Mouse (Mus musculus) gastrocnemius, postnatal 4 days (tissue): Measurements from ENCODE around the gene Foxn3. TPM values are rescaled to one million over a fixed set of nuclear protein-coding genes. Genes with fewer than 3 reads are reported as not detected.

Experiments used
- DNase-seq, 2 experiments: peaks; one replicate each; pipeline ENCODE4 v3.0.0; 2021 to 2022; ENCODE audit warnings: low spot score in 2 of 2, mixed read lengths in 2 of 2
- total RNA-seq, 2 experiments: library from RNA; stranded (reverse); gene quantifications; 2 replicates each; pipeline ENCODE4 v1.2.3; 2021

Foxn3 gene
- total RNA-seq, 2 experiments from 2014 or later: 184 to 217 TPM

GRCm38 (mm10) chr12:99229973-99230782, 333.2 kb downstream of the Foxn3 start:
- no peak for DNase-seq

GRCm38 (mm10) chr12:99227313-99227952, 335.9 kb downstream of the Foxn3 start:
- no peak for DNase-seq

GRCm38 (mm10) chr12:99224863-99225603, 338.3 kb downstream of the Foxn3 start:
- no peak for DNase-seq

- DNase-seq: no peak
Observed at GRCm38 (mm10) chr12:99221087-99221846, 342.1 kb downstream of the Foxn3 start.

- no peak for DNase-seq
Observed at GRCm38 (mm10) chr12:99220333-99220732, 343.0 kb downstream of the Foxn3 start.

GRCm38 (mm10) chr12:99219812-99220211, 343.6 kb downstream of the Foxn3 start:
- no peak for DNase-seq

GRCm38 (mm10) chr12:99217145-99217698, 346.2 kb downstream of the Foxn3 start:
- no peak for DNase-seq

- DNase-seq: no peak
Observed at GRCm38 (mm10) chr12:99216341-99216761, 347.0 kb downstream of the Foxn3 start.

- no peak for DNase-seq
Observed at GRCm38 (mm10) chr12:99215521-99216255, 347.7 kb downstream of the Foxn3 start.

- DNase-seq: no peak
Observed at GRCm38 (mm10) chr12:99214098-99214497, 349.3 kb downstream of the Foxn3 start.

GRCm38 (mm10) chr12:99213218-99213617, 350.2 kb downstream of the Foxn3 start:
- DNase-seq: no peak

- no peak for DNase-seq
Observed at GRCm38 (mm10) chr12:99209801-99210200, 353.6 kb downstream of the Foxn3 start.

GRCm38 (mm10) chr12:99208251-99208650, 355.1 kb downstream of the Foxn3 start:
- DNase-seq: no peak

- no peak for DNase-seq
Observed at GRCm38 (mm10) chr12:99207014-99207612, 356.3 kb downstream of the Foxn3 start.

- no peak for DNase-seq
Observed at GRCm38 (mm10) chr12:99205734-99206133, 357.6 kb downstream of the Foxn3 start.

- DNase-seq: no peak
Observed at GRCm38 (mm10) chr12:99199124-99199483, 364.3 kb downstream of the Foxn3 start.

- no peak for DNase-seq
Observed at GRCm38 (mm10) chr12:99198428-99199123, 364.8 kb downstream of the Foxn3 start.

- DNase-seq: no peak
Observed at GRCm38 (mm10) chr12:99197031-99197430, 366.4 kb downstream of the Foxn3 start.

GRCm38 (mm10) chr12:99195655-99196054, 367.7 kb downstream of the Foxn3 start:
- DNase-seq: no peak
